Mouse (Mus musculus) thymus, adult 2 months (tissue): ENCODE data around the gene Dync1li1.

ENCODE experiments used
- CTCF ChIP-seq: fragments of 200-500 bp; IDR thresholded peaks from 2 replicates; pipeline ENCODE4 v1.5.1; 2012; ENCODE audit warnings: mild to moderate bottlenecking, control low read depth, low read length, moderate library complexity, borderline replicate concordance; ENCODE audit not compliant: control insufficient read depth, poor library complexity, insufficient read depth; ENCODE audit errors: extremely low read depth
- POLR2A ChIP-seq: fragments of 200-500 bp; IDR thresholded peaks from 2 replicates; pipeline ENCODE4 v1.6.1; 2012; ENCODE audit warnings: mild to moderate bottlenecking, low read length, control low read depth, moderate library complexity; ENCODE audit not compliant: control insufficient read depth, poor library complexity, insufficient read depth; ENCODE audit errors: extremely low read depth

GRCm38 (mm10) chr9:114660506-114660905 is 28.1 kb upstream of the Dync1li1 start:
- TF ChIP-seq POLR2A, result no peak
- TF ChIP-seq CTCF, result no peak
